ENCODE assay signal across 8 mouse cellular contexts in the genomic region with DNA sequence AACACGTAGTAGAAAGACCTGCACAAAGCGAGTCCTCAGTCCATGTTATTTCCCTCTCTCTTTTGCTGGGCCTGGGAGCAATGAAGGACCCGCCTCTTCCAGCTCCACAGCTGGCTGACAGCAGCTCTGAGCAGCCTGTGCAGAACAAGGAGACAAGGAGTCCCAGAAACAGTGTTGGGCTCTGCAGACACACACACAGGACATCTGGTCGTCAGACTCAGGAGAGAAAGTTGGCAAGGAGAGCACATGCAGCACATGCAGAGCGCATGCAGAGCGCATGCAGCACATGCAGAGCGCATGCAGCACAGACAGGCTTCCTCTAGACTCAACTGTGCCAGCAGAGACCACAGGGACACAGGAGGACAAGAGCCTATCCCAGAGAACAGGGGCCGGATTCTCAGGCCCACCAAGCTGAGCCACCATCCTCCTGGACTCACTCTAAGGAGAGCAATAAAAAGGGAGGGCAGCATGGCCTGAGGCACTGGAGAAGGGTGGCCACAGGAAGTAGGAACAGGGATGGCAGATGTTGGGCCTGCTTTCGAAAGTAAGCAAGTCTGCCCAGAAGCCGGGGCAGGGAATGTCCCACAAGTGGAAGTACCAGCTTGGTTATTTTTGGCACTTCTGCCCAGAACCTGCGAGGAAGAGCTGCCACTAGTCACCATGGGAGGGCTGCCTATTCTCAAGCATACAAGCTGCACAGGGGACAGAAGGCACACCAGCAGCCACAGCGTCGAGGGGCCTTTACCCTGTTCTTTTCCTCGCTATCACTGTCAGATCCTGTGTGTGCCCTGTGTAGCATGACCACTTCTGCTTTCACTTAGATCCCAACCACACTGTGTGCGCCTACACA. TPM values are rescaled to one million over a fixed set of nuclear protein-coding genes. Genes with fewer than 3 reads are reported as not detected.
DNase-seq lines count a peak whose midpoint lies in the region; ATAC-seq and TF ChIP-seq lines count a peak whose summit lies in the region.

No protein-coding gene starts in this region.

- 77% methylated on average over 15 of the region's 15 CpGs for WGBS in forebrain, embryonic 13.5 days
- 64% methylated on average over 15 of the region's 15 CpGs for WGBS in intestine, embryonic 14.5 days
- 74% methylated on average over 14 of the region's 15 CpGs for WGBS in midbrain, embryonic 16.5 days

- ATAC-seq in forebrain, embryonic 13.5 days, result peak; percentile 33; the same call in 1 of the 2 replicates
- ATAC-seq in intestine, embryonic 14.5 days (replicated peaks; ENCODE audit: low FRiP score, low TSS enrichment, low read depth), result no peak
- ATAC-seq in midbrain, embryonic 16.5 days, result no peak

- H3K9me3 ChIP-seq in E14TG2a.4 (ENCODE audit: low read length), result peaks cover 8% of the 10 kb centered on the region
- no peaks in the 10 kb centered on the region for H3K9me3 ChIP-seq in forebrain, embryonic 13.5 days (replicated peaks)
- H3K9me3 ChIP-seq in intestine, embryonic 14.5 days (ENCODE audit: control insufficient read depth, low read length), result 0 out of 2 replicates have a peak, but pooled peaks cover 3% of the 10 kb centered on the region
- H3K9me3 ChIP-seq in midbrain, embryonic 16.5 days (replicated peaks; ENCODE audit: control insufficient read depth, low read length, poor library complexity, severe bottlenecking), result no peaks in the 10 kb centered on the region

- peaks cover 15% of the 10 kb centered on the region for H3K27me3 ChIP-seq in E14TG2a.4 (ENCODE audit: insufficient read depth, low read length)
- H3K27me3 ChIP-seq in forebrain, embryonic 13.5 days, result no peaks in the 10 kb centered on the region
- H3K27me3 ChIP-seq in intestine, embryonic 14.5 days (replicated peaks; ENCODE audit: control insufficient read depth, insufficient read depth, low read length), result no peaks in the 10 kb centered on the region
- H3K27me3 ChIP-seq in midbrain, embryonic 16.5 days (ENCODE audit: control insufficient read depth, insufficient read depth, low read depth, low read length), result no peaks in the 10 kb centered on the region

- peak overlapping the region; percentile 24 for H3K4me3 ChIP-seq in E14TG2a.4 (replicated peaks; ENCODE audit: low read length)
- no peak overlapping the region for H3K4me3 ChIP-seq in forebrain, embryonic 13.5 days
- H3K4me3 ChIP-seq in intestine, embryonic 14.5 days (ENCODE audit: low read depth, low read length), result no peak overlapping the region
- H3K4me3 ChIP-seq in midbrain, embryonic 16.5 days (ENCODE audit: low read depth, low read length), result no peak overlapping the region

- H3K27ac ChIP-seq in forebrain, embryonic 13.5 days, result peak overlapping the region; percentile 66
- peak overlapping the region; percentile 73 for H3K27ac ChIP-seq in intestine, embryonic 14.5 days (ENCODE audit: low read depth)
- no peak overlapping the region; the same call in 1 of the 2 replicates for H3K27ac ChIP-seq in midbrain, embryonic 16.5 days (ENCODE audit: low read length)

- 0 out of 2 replicates have a peak overlapping the region, but pooled peaks have one; percentile 3 for H3K9ac ChIP-seq in forebrain, embryonic 13.5 days
- no peak overlapping the region for H3K9ac ChIP-seq in intestine, embryonic 14.5 days (ENCODE audit: low read length)
- peak overlapping the region; percentile 31; the same call in 1 of the 2 replicates for H3K9ac ChIP-seq in midbrain, embryonic 16.5 days (ENCODE audit: low read depth, low read length)

- peak; percentile 98 for DNase-seq in heart, adult 11 months
- no peak for DNase-seq in heart, postnatal 25 days (ENCODE audit: low spot score)
- DNase-seq in intestine, embryonic 14.5 days (ENCODE audit: low spot score), result no peak
- DNase-seq in ovary, postnatal 10 days (ENCODE audit: low spot score), result no peak
- no peak for DNase-seq in frontal cortex, postnatal 36 days (ENCODE audit: low spot score in 2 of 2)

- H3K36me3 ChIP-seq in E14TG2a.4 (ENCODE audit: insufficient read depth, low read length), result peaks cover 42% of the 10 kb centered on the region
- H3K36me3 ChIP-seq in forebrain, embryonic 13.5 days (ENCODE audit: poor library complexity, severe bottlenecking), result no peaks in the 10 kb centered on the region
- H3K36me3 ChIP-seq in intestine, embryonic 14.5 days (ENCODE audit: control insufficient read depth, insufficient read depth, low read length), result no peaks in the 10 kb centered on the region
- no peaks in the 10 kb centered on the region for H3K36me3 ChIP-seq in midbrain, embryonic 16.5 days (ENCODE audit: control insufficient read depth, insufficient read depth, low read length)

- peaks cover 88% of the 10 kb centered on the region for H3K4me1 ChIP-seq in E14TG2a.4 (replicated peaks; ENCODE audit: low read depth, low read length)
- H3K4me1 ChIP-seq in forebrain, embryonic 13.5 days, result peaks cover 85% of the 10 kb centered on the region
- H3K4me1 ChIP-seq in intestine, embryonic 14.5 days (replicated peaks; ENCODE audit: control insufficient read depth, insufficient read depth, low read length), result peaks cover 62% of the 10 kb centered on the region
- peaks cover 38% of the 10 kb centered on the region for H3K4me1 ChIP-seq in midbrain, embryonic 16.5 days (ENCODE audit: control insufficient read depth, insufficient read depth, low read length)

- intact Hi-C loops in heart, postnatal 25 days (cut with DNase I), result no loop called here

- TF ChIP-seq CTCF in E14TG2a.4 (conservative IDR thresholded peaks at IDR 0.05; ENCODE audit: low read length), result no peak

- no peak overlapping the region for H3K4me2 ChIP-seq in forebrain, embryonic 13.5 days
- no peak overlapping the region for H3K4me2 ChIP-seq in intestine, embryonic 14.5 days (ENCODE audit: low read length)
- H3K4me2 ChIP-seq in midbrain, embryonic 16.5 days (ENCODE audit: low read length), result no peak overlapping the region

RNA-seq across cellular contexts. Expression of a gene that starts 30.7 kb away (rescaled TPM):
- 10 to 100 TPM; 13.8 to 17.7 TPM for total RNA-seq in heart, postnatal 25 days (2021)
- 5.0 and 5.6 TPM in 2 replicates for polyA plus RNA-seq in forebrain, embryonic 13.5 days (2015; fragmentation: Nextera tagmentation; extraction: Ambion mirVana)
- polyA plus RNA-seq in intestine, embryonic 14.5 days (2014; fragmentation: Nextera tagmentation; extraction: Ambion mirVana), result 8.2 and 8.8 TPM in 2 replicates
- 2.7 and 3.6 TPM in 2 replicates for polyA plus RNA-seq in midbrain, embryonic 16.5 days (2015; fragmentation: Nextera tagmentation; extraction: Ambion mirVana)

RNA-seq across cellular contexts. Expression of a gene that starts 39.7 kb away (rescaled TPM):
- under 1 TPM; 0.14 to 0.18 TPM for total RNA-seq in heart, postnatal 25 days (2021)
- 3.6 and 4.3 TPM in 2 replicates for polyA plus RNA-seq in forebrain, embryonic 13.5 days (2015; fragmentation: Nextera tagmentation; extraction: Ambion mirVana)
- 0.56 and 0.84 TPM in 2 replicates for polyA plus RNA-seq in intestine, embryonic 14.5 days (2014; fragmentation: Nextera tagmentation; extraction: Ambion mirVana)
- 8.2 and 9.3 TPM in 2 replicates for polyA plus RNA-seq in midbrain, embryonic 16.5 days (2015; fragmentation: Nextera tagmentation; extraction: Ambion mirVana)
